Comparison of ENCODE assay signal across 8 mouse cellular contexts in the genomic region with DNA sequence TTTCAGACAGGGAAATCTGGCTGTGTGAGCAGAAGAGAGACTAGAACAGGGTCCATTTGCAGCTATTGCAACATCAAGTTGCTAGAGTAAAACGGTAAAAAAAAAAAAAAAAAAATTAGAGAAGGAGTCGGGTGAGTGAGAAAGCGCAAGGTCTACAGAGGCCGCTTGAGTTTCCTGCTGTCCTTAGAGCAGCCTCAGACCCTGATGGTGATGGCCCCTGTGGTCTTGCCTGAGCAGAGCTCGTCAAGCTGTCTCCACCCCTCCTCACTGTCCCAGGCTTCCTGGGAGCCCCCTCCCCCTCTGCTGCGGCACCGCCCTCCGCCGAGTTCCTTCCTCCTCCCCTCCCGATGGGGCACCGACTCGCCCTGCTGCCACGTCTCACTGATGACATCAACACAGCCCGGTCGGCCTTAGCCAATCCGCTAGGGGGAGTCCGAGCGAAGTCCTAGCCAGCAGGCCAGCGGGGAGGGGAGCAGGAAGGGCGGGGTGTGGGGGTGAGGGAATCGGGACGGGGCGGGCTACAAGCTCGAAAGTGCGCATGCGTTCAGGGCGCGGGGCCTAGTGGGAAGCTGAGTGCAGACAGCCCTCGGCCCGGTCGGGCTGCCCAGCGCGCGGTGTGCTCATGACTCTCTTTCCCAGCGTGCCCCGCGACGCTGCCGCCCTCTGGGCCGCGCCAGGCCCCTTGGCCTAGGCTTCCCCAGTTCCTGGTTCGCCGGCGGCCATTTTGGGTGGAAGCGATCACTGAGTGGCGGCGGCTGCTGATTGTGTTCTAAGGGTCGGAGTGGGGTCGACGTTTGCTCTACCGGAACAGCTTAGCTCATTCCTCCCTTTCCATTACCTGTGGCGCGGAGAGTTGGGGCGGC. TPM values are rescaled to one million over a fixed set of nuclear protein-coding genes. Genes with fewer than 3 reads are reported as not detected.
DNase-seq lines count a peak whose midpoint lies in the region; ATAC-seq lines count a peak whose summit lies in the region.

Rab1a (plus strand) TSS at position 720 of the 863 bp plus-strand sequence.

- WGBS in hindbrain, embryonic 16.5 days, result under 1% methylated on average over 53 of the region's 54 CpGs
- WGBS in macrophage (ENCODE audit: missing documents), result under 1% methylated on average over 47 of the region's 54 CpGs

- no peaks in the 10 kb centered on the region for H3K27me3 ChIP-seq in hindbrain, embryonic 16.5 days (replicated peaks; ENCODE audit: control insufficient read depth, insufficient read depth, low read length)

- no peaks in the 10 kb centered on the region for H3K9me3 ChIP-seq in hindbrain, embryonic 16.5 days (ENCODE audit: control insufficient read depth, low read length)

- H3K79me2 ChIP-seq in macrophage (ENCODE audit: inconsistent target), result peaks cover 43% of the 10 kb centered on the region

- H3K9ac ChIP-seq in hindbrain, embryonic 16.5 days (ENCODE audit: low read depth, low read length), result peak within 1 kb of the TSS; percentile 100

- peak; percentile 99 for ATAC-seq in hindbrain, embryonic 16.5 days

- peak within 1 kb of the TSS; percentile 87 for H3K4me2 ChIP-seq in hindbrain, embryonic 16.5 days (ENCODE audit: low read length)

- no peaks in the 10 kb centered on the region for H3K36me3 ChIP-seq in hindbrain, embryonic 16.5 days (ENCODE audit: control insufficient read depth, insufficient read depth, low read length)
- no peaks in the 10 kb centered on the region for H3K36me3 ChIP-seq in macrophage (ENCODE audit: inconsistent target)

- peak within 1 kb of the TSS; percentile 100 for H3K4me3 ChIP-seq in hindbrain, embryonic 16.5 days (ENCODE audit: low read length)
- peak within 1 kb of the TSS; percentile 84 for H3K4me3 ChIP-seq in macrophage (ENCODE audit: inconsistent target)

- H3K4me1 ChIP-seq in hindbrain, embryonic 16.5 days (ENCODE audit: control insufficient read depth, insufficient read depth, low read depth, low read length), result peaks cover 24% of the 10 kb centered on the region

- peak within 1 kb of the TSS; percentile 97 for H3K27ac ChIP-seq in hindbrain, embryonic 16.5 days (ENCODE audit: low read depth, low read length)
- H3K27ac ChIP-seq in macrophage, result peak within 1 kb of the TSS; percentile 87

- peak; percentile 100 for DNase-seq in WW6 (ENCODE audit: low read depth, low spot score)
- DNase-seq in cerebellum, postnatal 4 days (ENCODE audit: low spot score in 2 of 2), result peak; percentile 100
- peak; percentile 100 for DNase-seq in gastrocnemius, adult 18-20 months (ENCODE audit: low spot score)
- peak; percentile 100 for DNase-seq in left cerebral cortex, adult 18-20 months (ENCODE audit: low spot score in 2 of 2)
- DNase-seq in right cerebral cortex, adult 18-20 months, result peak; percentile 100
- DNase-seq in urinary bladder, postnatal 10 days (ENCODE audit: low spot score), result peak; percentile 100

RNA-seq across cellular contexts. Expression of gene Rab1a, which starts in this region (rescaled TPM):
- 10 to 100 TPM; 80.0 to 89.6 TPM for total RNA-seq in gastrocnemius, adult 18-20 months (2021)
- 288 and 320 TPM in 2 replicates for polyA plus RNA-seq in hindbrain, embryonic 16.5 days (2015; fragmentation: Nextera tagmentation; extraction: Ambion mirVana)
- 100 to 1,000 TPM; 189 to 193 TPM for total RNA-seq in left cerebral cortex, adult 18-20 months (2021)
- 100 to 1,000 TPM in 25 of 26 experiments, 10 to 100 TPM in 1; 55.8 to 197 (median 156) TPM for total RNA-seq in macrophage (2018; cell fraction: chromatin; rRNA removed)
- total RNA-seq in macrophage (2018; cell fraction: cytosol; rRNA removed), result 100 to 1,000 TPM; 190 to 261 (median 233) TPM
- total RNA-seq in macrophage (2018; cell fraction: nucleus; rRNA removed), result 100 to 1,000 TPM; 125 to 269 (median 195) TPM
- 216 to 261 TPM (median 249 TPM) in 3 replicates for polyA plus RNA-seq in macrophage (2018)

Comparison
In these comparisons a context has a peak if more than half of its experiments do, and no peak if none do; other contexts are left out.
1. Peak in every context shown above with its lines: DNase-seq, ATAC-seq, H3K4me3 ChIP-seq and H3K27ac ChIP-seq.